Mouse (Mus musculus) liver, postnatal 0 days (tissue): ENCODE results near the gene Kcnj15. TPM values are rescaled to one million over a fixed set of nuclear protein-coding genes. Genes with fewer than 3 reads are reported as not detected.
A peak's percentile ranks its signal among the peaks of the same experiment; 100 is the strongest.

ENCODE experiments used
- ATAC-seq: fragments of 200-750 bp; cut with Nextera tagmentation; 2 replicates; pipeline ENCODE4 v1.8.0; 2017; ENCODE audit warnings: mild to moderate bottlenecking, moderate library complexity
- DNase-seq: peaks from one replicate; pipeline ENCODE4 v3.0.0-alpha.2; 2016
- H3K27ac ChIP-seq: fragments of 300-500 bp; sonication (generic); 2 replicates; pipeline ENCODE4 v1.5.1; 2014; ENCODE audit warnings: antibody characterized with exemption, moderate library complexity, mild to moderate bottlenecking, low read depth
- H3K27me3 ChIP-seq: fragments of 300-500 bp; sonication (generic); 2 replicates; pipeline ENCODE4 v1.6.1; 2014; ENCODE audit warnings: low read length, control low read depth, mixed read lengths; ENCODE audit not compliant: insufficient read depth
- H3K36me3 ChIP-seq: fragments of 300-500 bp; sonication (generic); replicated peaks from 2 replicates; pipeline ENCODE4 v1.6.1; 2014; ENCODE audit warnings: mild to moderate bottlenecking, control low read depth, low read length, moderate library complexity, mixed read lengths; ENCODE audit not compliant: insufficient read depth
- H3K4me1 ChIP-seq: fragments of 300-500 bp; sonication (generic); 2 replicates; pipeline ENCODE4 v1.6.1; 2014; ENCODE audit warnings: antibody characterized with exemption, mild to moderate bottlenecking, control low read depth; ENCODE audit not compliant: insufficient read depth
- H3K4me2 ChIP-seq: fragments of 300-500 bp; sonication (generic); 2 replicates; pipeline ENCODE4 v1.6.1; 2014; ENCODE audit warnings: low read depth, mild to moderate bottlenecking, low read length, moderate library complexity, mixed read lengths
- H3K4me3 ChIP-seq: fragments of 300-500 bp; sonication (generic); 2 replicates; pipeline ENCODE4 v1.5.1; 2014; ENCODE audit warnings: low read depth, low read length
- H3K9ac ChIP-seq: fragments of 300-500 bp; sonication (generic); replicated peaks from 2 replicates; pipeline ENCODE4 v1.6.1; 2014; ENCODE audit warnings: mild to moderate bottlenecking, moderate library complexity
- H3K9me3 ChIP-seq: fragments of 300-500 bp; sonication (generic); 2 replicates; pipeline ENCODE4 v1.6.1; 2016; ENCODE audit warnings: mild to moderate bottlenecking, control low read depth, low read length, mixed read lengths
- CTCF ChIP-seq: sonication (generic); IDR thresholded peaks from 2 replicates; pipeline ENCODE4 v1.5.1; 2016; ENCODE audit warnings: antibody characterized with exemption, low read depth
- EP300 ChIP-seq: IDR thresholded peaks from 2 replicates; pipeline ENCODE4 v1.6.1; 2016; ENCODE audit warnings: antibody characterized with exemption, low read depth, mild to moderate bottlenecking
- WGBS: fragments of 180-500 bp; shearing (Covaris S2); extraction: QIAGEN DNeasy Blood & Tissue Kit; methylation state at CpG from one replicate; pipeline ENCODE4 v1.1.7; 2014; ENCODE audit not compliant: insufficient replicate concordance; 5-methylcytosine and 5-hydroxymethylcytosine counted together
- polyA plus RNA-seq: library from polyadenylated mRNA; unstranded; fragments of >200 nt; fragmentation: Nextera tagmentation; extraction: Ambion mirVana; gene quantifications from 2 replicates; pipeline ENCODE4 v1.2.1, GENCODE M21; 2015

The Kcnj15 gene
- polyA plus RNA-seq, 1 experiment from 2014 or later: 0.25 TPM

DNA sequence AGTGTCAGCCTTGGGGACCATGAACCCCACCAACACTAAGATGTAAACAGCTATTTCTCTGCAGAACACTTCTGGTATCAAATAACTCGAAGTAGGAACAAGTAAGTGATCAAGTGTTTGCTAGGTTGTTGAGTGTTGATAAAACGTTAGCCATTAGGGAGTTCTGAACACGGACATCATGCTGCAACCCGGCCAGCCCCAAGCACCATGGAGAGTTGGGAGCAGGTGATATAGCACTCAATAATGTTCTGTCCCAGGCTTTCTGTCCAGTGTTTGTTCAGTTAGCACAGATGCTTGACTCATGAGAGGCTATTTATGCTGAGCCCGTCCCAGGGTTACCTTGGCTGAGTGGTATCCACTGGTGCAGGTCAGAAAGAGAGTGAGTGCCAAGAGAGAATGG lies 74.8 kb downstream of the Kcnj15 start:
- H3K27ac ChIP-seq: no peak overlapping the region
- no peak for DNase-seq
- no peak overlapping the region for H3K9ac ChIP-seq
- no peaks in the 10 kb centered on the region for H3K9me3 ChIP-seq
- no peak for ATAC-seq
- TF ChIP-seq EP300: no peak
- no peak for TF ChIP-seq CTCF
- no peaks in the 10 kb centered on the region for H3K36me3 ChIP-seq
- 72% methylated on average over 5 of the region's 5 CpGs for WGBS
- no peak overlapping the region for H3K4me3 ChIP-seq
- no peaks in the 10 kb centered on the region for H3K27me3 ChIP-seq
- H3K4me2 ChIP-seq: no peak overlapping the region
- no peaks in the 10 kb centered on the region for H3K4me1 ChIP-seq

- no peaks in the 10 kb centered on the region for H3K36me3 ChIP-seq
- TF ChIP-seq CTCF (peak; percentile 78), EP300 (no peak)
- H3K4me2 ChIP-seq: no peak overlapping the region
- peak; percentile 74 for DNase-seq
- no peak overlapping the region for H3K9ac ChIP-seq
- no peaks in the 10 kb centered on the region for H3K4me1 ChIP-seq
- no peak overlapping the region for H3K27ac ChIP-seq
- H3K27me3 ChIP-seq: no peaks in the 10 kb centered on the region
- WGBS: 44% methylated on average over 28 of the region's 28 CpGs
- H3K4me3 ChIP-seq: no peak overlapping the region
- no peaks in the 10 kb centered on the region for H3K9me3 ChIP-seq
- peak; percentile 63 for ATAC-seq
These were observed 83.8 kb downstream of the Kcnj15 start for GRCm38 (mm10) chr16:95340885-95341791.

GRCm38 (mm10) chr16:95342030-95342429 lies 84.7 kb downstream of the Kcnj15 start:
- no peak overlapping the region for H3K9ac ChIP-seq
- ATAC-seq (no peak), DNase-seq (no peak)
- no peaks in the 10 kb centered on the region for H3K27me3 ChIP-seq
- no peak overlapping the region for H3K4me3 ChIP-seq
- 55% methylated on average over 8 of the region's 8 CpGs for WGBS
- H3K4me1 ChIP-seq: 0 out of 2 replicates have a peak, but pooled peaks cover 1% of the 10 kb centered on the region
- H3K27ac ChIP-seq: no peak overlapping the region
- TF ChIP-seq EP300: no peak
- TF ChIP-seq CTCF: peak; percentile 32; the same call in 1 of the 2 replicates
- no peaks in the 10 kb centered on the region for H3K9me3 ChIP-seq
- H3K36me3 ChIP-seq: no peaks in the 10 kb centered on the region
- H3K4me2 ChIP-seq: no peak overlapping the region

- TF ChIP-seq EP300 (no peak), CTCF (no peak)
- no peak for ATAC-seq
- WGBS: 57% methylated on average over 10 of the region's 10 CpGs
These were observed 87.6 kb downstream of the Kcnj15 start for GRCm38 (mm10) chr16:95344961-95345360.

DNA sequence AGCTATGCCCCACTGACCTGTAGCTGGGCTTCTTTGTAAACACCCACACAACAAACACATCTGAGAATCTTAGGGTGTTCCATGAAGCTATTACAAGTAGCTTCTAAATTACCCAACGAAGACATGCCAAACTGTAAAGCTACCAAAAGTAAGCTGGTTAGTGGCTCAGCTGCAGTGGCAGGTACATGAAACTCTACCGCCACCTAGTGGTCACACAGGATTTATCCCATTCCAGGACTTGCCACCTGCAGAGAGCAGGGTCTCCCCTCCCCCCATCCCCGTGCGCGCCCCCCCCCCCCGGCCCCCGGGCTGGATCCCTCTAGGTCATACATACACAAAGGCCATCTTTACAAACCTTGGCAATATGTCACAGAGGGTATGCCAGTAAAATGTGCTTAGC lies 88.5 kb downstream of the Kcnj15 start:
- H3K9me3 ChIP-seq: no peaks in the 10 kb centered on the region
- ATAC-seq: no peak
- no peak overlapping the region for H3K9ac ChIP-seq
- H3K36me3 ChIP-seq: no peaks in the 10 kb centered on the region
- no peak overlapping the region for H3K27ac ChIP-seq
- no peak overlapping the region for H3K4me2 ChIP-seq
- peak; percentile 81 for DNase-seq
- no peak for TF ChIP-seq EP300
- TF ChIP-seq CTCF: peak; percentile 80
- WGBS: 3% methylated on average over 5 of the region's 7 CpGs
- H3K4me3 ChIP-seq: no peak overlapping the region
- no peaks in the 10 kb centered on the region for H3K27me3 ChIP-seq
- H3K4me1 ChIP-seq: 0 out of 2 replicates have a peak, but pooled peaks cover 7% of the 10 kb centered on the region

More at GRCm38 (mm10) chr16:95344961-95345360, 87.6 kb downstream of the Kcnj15 start:
- Histone ChIP-seq H3K27ac (no peak overlapping the region), H3K4me2 (no peak overlapping the region), H3K27me3 (no peaks in the 10 kb centered on the region), H3K4me3 (no peak overlapping the region), H3K4me1 (0 out of 2 replicates have a peak, but pooled peaks cover 7% of the 10 kb centered on the region), H3K9ac (no peak overlapping the region), H3K36me3 (no peaks in the 10 kb centered on the region), H3K9me3 (no peaks in the 10 kb centered on the region)
- DNase-seq: no peak

- Histone ChIP-seq H3K36me3 (no peaks in the 10 kb centered on the region), H3K4me3 (no peak overlapping the region), H3K9me3 (no peaks in the 10 kb centered on the region), H3K4me1 (0 out of 2 replicates have a peak, but pooled peaks cover 7% of the 10 kb centered on the region), H3K9ac (no peak overlapping the region), H3K4me2 (no peak overlapping the region), H3K27ac (peak overlapping the region; percentile 39; the same call in 1 of the 2 replicates), H3K27me3 (no peaks in the 10 kb centered on the region)
- DNase-seq: peak; percentile 44
- ATAC-seq: peak; percentile 64
- no peak for TF ChIP-seq CTCF
- no peak for TF ChIP-seq EP300
- 17% methylated on average over 3 of the region's 3 CpGs for WGBS
These were observed 89.8 kb downstream of the Kcnj15 start for GRCm38 (mm10) chr16:95347202-95347601.
